Mouse (Mus musculus) mesoderm, embryonic 11.5 days (tissue): ENCODE measurements around the gene Lmo4.
A peak's percentile ranks its signal among the peaks of the same experiment; 100 is the strongest.

Source experiments
- DNase-seq: peaks from one replicate; pipeline ENCODE4 v3.0.0-alpha.2; 2012; ENCODE audit warnings: low read depth, low spot score

Gene Lmo4

GRCm38 (mm10) chr3:144204413-144205311 is at the start of gene Lmo4:
Gene Lmo4 (minus strand): TSS chr3:144205220.
- peak; percentile 74 for DNase-seq

- DNase-seq = no peak
These were observed 49.3 kb upstream of the Lmo4 start for GRCm38 (mm10) chr3:144254281-144254680.

- DNase-seq = no peak
These were observed 48.0 kb upstream of the Lmo4 start for GRCm38 (mm10) chr3:144253018-144253417.

GRCm38 (mm10) chr3:144252109-144252508 is 47.1 kb upstream of the Lmo4 start:
- DNase-seq = no peak

GRCm38 (mm10) chr3:144242025-144242673 is 37.1 kb upstream of the Lmo4 start:
- peak; percentile 77 for DNase-seq

GRCm38 (mm10) chr3:144241161-144241560 is 36.1 kb upstream of the Lmo4 start:
- DNase-seq = no peak

- DNase-seq = no peak
These were observed 33.5 kb upstream of the Lmo4 start for GRCm38 (mm10) chr3:144238482-144238881.

GRCm38 (mm10) chr3:144232347-144233008 is 27.5 kb upstream of the Lmo4 start:
- no peak for DNase-seq

- DNase-seq = no peak
These were observed 26.9 kb upstream of the Lmo4 start for GRCm38 (mm10) chr3:144231931-144232330.

- no peak for DNase-seq
These were observed 26.4 kb upstream of the Lmo4 start for GRCm38 (mm10) chr3:144231419-144231818.

GRCm38 (mm10) chr3:144230016-144230415 is 25.0 kb upstream of the Lmo4 start:
- no peak for DNase-seq

- DNase-seq = no peak
These were observed 24.3 kb upstream of the Lmo4 start for GRCm38 (mm10) chr3:144229312-144229711.

- DNase-seq = no peak
These were observed 20.6 kb upstream of the Lmo4 start for GRCm38 (mm10) chr3:144225456-144226240.

- DNase-seq = no peak
These were observed 19.6 kb upstream of the Lmo4 start for GRCm38 (mm10) chr3:144224594-144224993.

GRCm38 (mm10) chr3:144223377-144224105 is 18.5 kb upstream of the Lmo4 start:
- DNase-seq = no peak

GRCm38 (mm10) chr3:144222381-144222780 is 17.4 kb upstream of the Lmo4 start:
- no peak for DNase-seq

- DNase-seq = no peak
These were observed 2.5 kb upstream of the Lmo4 start for GRCm38 (mm10) chr3:144207498-144207897.

GRCm38 (mm10) chr3:144206942-144207341 is 1.9 kb upstream of the Lmo4 start:
- DNase-seq = no peak

GRCm38 (mm10) chr3:144206261-144206660 is 1.2 kb upstream of the Lmo4 start:
- DNase-seq = no peak

GRCm38 (mm10) chr3:144205351-144206153 is 532 bp upstream of the Lmo4 start:
- DNase-seq = peak; percentile 96
